Mouse (Mus musculus) colon, adult 2 months (tissue): ENCODE measurements around the gene Sulf2. TPM values are rescaled to one million over a fixed set of nuclear protein-coding genes. Genes with fewer than 3 reads are reported as not detected.

Source experiments
- polyA plus RNA-seq: library from polyadenylated mRNA; depleted of rRNA; stranded (reverse); fragments of >200 nt; gene quantifications from 2 replicates; pipeline ENCODE4 v1.2.3, GENCODE M21; 2012; rRNA removed

Gene Sulf2
- polyA plus RNA-seq = 31.1 and 33.2 TPM in 2 replicates

DNA sequence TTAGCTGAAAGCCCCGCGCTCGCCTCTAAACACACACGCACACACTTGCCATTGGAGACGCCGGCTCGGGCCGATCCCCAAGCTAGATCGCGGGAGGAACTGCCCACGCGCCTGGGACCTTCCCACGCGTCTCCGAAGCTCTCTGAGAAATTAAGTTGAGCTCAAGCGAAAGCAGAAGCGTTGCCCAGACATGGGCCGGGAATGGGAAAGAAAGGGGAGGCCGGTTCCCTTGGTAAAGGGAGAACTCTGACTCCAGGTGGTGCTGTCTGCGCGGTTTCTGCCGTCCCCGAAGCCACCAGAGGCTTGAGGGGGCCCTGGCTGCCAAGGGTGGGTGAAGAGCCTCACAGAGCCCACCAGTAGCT is at the start of gene Sulf2:
Sulf2 (minus strand) TSS at position 210 of the 362 bp plus-strand sequence.

Other genes starting within 250 kb of the Sulf2 start
- gene Ncoa3, start 163.0 kb downstream of the Sulf2 start, polyA plus RNA-seq = 41.4 and 44.2 TPM in 2 replicates